Mouse (Mus musculus) 3T3-L1 (cell line): Measurements from ENCODE around the gene Csnk1g2.

ENCODE experiments used
- DNase-seq: peaks from one replicate; pipeline ENCODE4 v3.0.0-alpha.2; 2015; ENCODE audit warnings: low read depth, low spot score

The Csnk1g2 gene

GRCm38 (mm10) chr10:80665016-80665380 lies 42.4 kb downstream of the Csnk1g2 start:
- DNase-seq: peak; percentile 72

GRCm38 (mm10) chr10:80665459-80665858 lies 42.8 kb downstream of the Csnk1g2 start:
- DNase-seq: no peak

GRCm38 (mm10) chr10:80665981-80666733 lies 43.5 kb downstream of the Csnk1g2 start:
- DNase-seq: no peak

DNA sequence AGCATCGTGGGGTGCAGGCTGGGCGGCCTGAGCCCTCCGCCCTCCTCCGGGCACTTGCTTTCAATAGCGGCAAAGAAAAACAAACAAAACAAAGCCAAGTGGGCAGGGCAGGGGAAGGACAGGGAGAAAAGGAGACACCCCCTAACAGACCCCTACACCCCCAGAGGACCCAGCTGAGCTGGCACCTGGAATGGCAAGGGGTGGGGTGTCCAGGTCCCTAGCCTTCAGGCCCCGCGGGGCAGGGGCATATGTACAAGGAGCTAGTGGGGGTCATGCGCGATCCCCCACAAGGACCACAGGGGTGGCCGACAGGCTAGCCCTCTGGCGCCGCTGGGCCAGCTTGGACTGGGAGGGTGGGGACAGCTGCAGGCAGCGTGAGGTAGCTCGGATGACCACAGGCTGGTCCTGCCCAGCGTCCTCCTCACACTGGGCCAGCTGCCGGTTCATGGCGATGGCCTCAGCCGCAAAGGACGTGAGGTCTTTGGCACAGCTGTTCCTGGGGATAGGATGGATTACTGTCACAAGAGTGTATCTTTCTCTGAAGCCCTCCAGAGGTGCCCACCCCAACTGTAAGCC lies 44.3 kb downstream of the Csnk1g2 start:
- DNase-seq: no peak

DNA sequence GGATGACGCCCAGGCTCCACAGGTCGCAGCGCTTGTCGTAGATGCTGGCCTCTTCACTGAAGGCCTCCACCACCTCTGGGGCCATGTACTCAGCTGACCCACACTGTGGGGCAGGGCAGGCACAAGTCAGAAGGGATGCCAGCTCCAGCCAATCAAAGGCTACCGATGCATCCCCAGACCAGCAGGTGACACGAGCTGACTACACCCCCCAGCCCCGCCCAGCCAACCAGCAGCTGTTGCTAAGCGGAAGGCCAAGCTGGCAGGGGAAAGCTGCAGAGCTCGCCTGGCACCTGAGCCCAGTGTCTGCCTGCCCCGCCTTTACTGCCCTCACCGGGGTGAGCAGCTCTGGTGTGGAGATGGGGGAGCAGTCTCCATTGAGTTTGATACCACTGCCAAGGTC lies 46.0 kb downstream of the Csnk1g2 start:
- no peak for DNase-seq

DNA sequence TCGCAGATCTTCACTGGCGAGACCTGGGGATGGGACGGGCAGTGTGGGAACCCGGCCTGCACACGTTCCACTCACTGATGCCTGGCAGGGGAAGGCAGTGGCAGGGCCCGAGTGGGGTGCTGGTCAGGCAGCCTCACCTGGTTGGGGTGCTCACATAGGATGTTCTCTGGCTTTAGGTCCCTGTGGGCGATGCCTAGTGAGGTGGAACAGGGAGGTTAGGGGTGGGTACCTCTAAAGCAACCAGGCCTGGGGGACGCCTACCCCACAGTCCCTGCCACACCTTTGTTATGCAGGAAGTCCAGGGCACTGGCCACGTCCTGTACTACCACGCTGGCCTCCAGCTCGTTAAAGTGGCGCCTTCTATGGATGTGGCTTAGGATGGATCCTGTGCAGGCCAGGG lies 46.4 kb downstream of the Csnk1g2 start:
- no peak for DNase-seq

GRCm38 (mm10) chr10:80669737-80670485 lies 47.3 kb downstream of the Csnk1g2 start:
- peak; percentile 58 for DNase-seq

GRCm38 (mm10) chr10:80670531-80670930 lies 47.9 kb downstream of the Csnk1g2 start:
- DNase-seq: no peak

- no peak for DNase-seq
Observed at GRCm38 (mm10) chr10:80671251-80671650, 48.6 kb downstream of the Csnk1g2 start.

- no peak for DNase-seq
Observed at GRCm38 (mm10) chr10:80671936-80672690, 49.5 kb downstream of the Csnk1g2 start.

- DNase-seq: no peak
Observed at GRCm38 (mm10) chr10:80673690-80674089, 51.1 kb downstream of the Csnk1g2 start.

DNA sequence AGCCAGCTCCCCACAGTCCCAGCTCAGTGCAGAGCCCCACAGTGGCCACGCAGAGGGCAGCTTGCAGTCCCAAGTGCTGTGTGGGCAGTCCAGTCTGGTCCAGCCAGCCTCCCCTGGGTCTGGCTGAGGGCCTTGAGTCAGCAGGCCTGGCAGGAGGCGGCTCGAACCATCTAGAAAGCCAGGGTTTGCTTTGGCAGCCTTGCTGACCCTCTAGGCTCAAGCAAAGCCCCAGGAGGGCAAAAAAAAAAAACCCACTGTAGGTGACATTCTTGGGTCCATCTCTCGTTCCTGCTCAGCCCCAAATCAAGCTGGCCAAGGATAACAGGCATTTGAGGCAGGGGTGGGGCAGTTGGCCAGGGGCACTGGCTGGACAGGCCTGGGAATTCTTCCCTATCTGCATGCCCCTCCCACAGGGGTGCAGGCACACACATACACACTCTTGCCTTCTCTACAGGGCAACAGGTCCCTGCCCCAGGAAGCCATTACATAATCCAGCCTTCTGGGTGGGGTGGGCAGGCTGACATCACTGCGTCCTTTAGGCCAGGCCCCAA lies 51.6 kb downstream of the Csnk1g2 start:
- peak; percentile 73 for DNase-seq

DNA sequence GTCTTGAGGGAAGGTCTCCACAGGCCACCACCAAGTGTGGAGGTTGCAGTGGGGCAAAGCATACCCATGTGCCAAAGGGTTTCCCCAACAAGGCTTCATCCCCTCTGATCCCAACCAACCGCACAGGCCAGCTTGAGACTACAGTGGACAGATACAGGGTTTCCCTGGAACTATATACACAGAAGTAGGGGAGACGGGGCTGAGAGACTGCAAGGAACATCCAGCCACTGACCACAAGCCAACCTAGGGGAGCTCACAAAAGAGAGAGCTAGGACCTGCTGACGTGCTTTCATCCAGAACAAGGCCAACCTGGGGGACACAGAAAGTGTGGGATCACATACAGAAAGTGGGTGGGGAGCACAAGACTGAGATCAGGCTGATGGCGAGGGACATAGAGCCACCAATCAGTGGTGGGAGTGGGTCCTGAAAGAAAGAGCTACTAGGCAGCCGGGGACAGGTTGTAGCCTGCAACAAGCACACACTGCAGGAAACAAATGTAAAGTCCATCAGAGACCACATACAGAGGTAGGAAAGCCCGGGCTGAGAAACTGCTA lies 52.3 kb downstream of the Csnk1g2 start:
- DNase-seq: peak; percentile 50

GRCm38 (mm10) chr10:80675405-80676197 lies 53.0 kb downstream of the Csnk1g2 start:
- no peak for DNase-seq

GRCm38 (mm10) chr10:80676198-80676928 lies 53.7 kb downstream of the Csnk1g2 start:
- peak; percentile 99 for DNase-seq

GRCm38 (mm10) chr10:80677128-80677875 lies 54.7 kb downstream of the Csnk1g2 start:
- DNase-seq: peak; percentile 78

DNA sequence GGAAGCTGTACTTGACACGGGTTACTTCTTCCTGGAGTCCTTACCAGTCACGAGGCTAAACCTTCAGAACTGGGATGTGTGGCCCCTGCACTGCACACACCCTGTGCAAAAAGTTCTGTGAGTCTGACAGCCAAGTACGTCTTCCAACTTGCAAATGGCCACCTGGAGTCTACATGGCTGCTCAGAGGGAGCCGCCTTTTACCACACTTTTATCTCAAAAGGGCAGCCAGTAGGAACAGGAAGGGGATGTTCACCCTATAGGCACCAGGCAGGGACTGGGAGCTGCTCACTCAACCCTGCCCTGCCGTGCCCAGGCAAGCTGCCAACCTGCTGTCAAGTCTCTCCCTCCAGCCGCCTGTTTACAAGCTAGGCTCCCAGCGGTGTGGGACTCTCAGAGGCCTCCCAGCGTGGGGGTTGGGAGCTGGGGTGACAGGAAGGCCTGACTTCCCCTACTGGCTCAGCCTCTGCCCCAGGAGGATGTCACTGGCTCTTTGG lies 55.4 kb downstream of the Csnk1g2 start, which contains the start of gene Mknk2:
TSS of gene Mknk2 (minus strand) at position 171 of the 495 bp plus-strand sequence.
- DNase-seq: peak; percentile 96

GRCm38 (mm10) chr10:80678601-80679377 lies 56.2 kb downstream of the Csnk1g2 start:
- DNase-seq: peak; percentile 70
